Mouse (Mus musculus): ENCODE data around the gene Cptp.

Gene Cptp

DNA sequence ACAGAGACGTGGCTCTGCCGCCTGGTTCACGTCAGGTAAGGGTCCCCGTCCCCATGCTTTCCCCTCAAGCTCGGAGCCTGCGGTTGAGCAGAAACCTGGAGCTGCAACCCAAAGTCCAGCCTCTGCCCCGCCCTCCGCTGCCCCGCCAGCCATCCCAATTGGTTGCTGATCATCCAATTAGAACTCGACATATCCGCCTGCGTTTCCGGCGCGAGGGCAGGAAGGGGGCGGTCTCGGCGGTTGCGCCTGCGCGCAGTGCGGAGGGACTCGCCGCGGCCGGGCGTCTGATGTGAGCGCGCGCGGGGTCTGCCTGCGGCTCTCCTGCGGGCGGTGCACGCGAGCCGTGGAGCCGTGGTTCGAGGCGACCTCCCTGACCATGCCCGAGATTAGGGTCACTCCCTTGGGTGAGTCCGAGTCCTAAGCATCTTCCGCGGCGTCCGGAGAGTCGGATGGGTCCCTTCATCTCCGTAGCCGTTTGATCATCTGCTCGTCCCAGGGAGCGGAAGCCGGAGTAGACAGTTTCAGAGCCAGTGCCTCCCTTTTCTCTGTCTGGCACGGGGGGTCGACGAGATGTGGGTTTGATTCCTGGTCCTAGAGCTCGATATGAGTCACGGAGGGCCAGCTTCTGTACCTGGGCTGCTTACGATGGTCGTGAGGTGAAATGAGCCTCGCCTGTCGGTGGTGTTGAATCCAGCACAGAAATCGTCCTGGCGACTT lies at the start of gene Cptp, which contains the start of gene Ints11:
Gene Cptp, minus strand, starts transcription at position 124 of the 717 bp plus-strand sequence.
Gene Ints11, plus strand, starts transcription at position 230 of the 717 bp plus-strand sequence.
- DNase-seq (ENCODE audit: extremely low read depth, low read depth, low spot score), result no peak

DNA sequence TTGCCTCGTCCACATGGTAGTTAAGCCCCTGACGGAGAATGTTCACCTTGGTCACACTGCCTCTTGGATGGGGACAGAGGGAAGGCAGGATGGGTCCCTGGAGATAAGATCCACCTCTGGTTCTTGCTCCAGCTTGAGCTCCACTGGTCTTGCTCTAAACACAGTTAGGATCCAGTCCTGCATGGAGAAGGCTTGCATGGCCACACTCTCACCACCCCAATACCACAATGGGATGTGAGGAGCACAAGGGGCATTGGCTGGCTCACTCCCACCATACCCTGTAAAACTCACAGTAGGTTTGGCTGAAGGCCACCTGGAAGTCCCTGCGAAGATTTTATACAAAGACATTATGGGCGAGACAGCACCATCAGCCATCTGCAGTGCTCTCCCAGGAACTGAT lies 39.5 kb upstream of the Cptp start:
- DNase-seq (ENCODE audit: extremely low read depth, low read depth, low spot score), result no peak

DNA sequence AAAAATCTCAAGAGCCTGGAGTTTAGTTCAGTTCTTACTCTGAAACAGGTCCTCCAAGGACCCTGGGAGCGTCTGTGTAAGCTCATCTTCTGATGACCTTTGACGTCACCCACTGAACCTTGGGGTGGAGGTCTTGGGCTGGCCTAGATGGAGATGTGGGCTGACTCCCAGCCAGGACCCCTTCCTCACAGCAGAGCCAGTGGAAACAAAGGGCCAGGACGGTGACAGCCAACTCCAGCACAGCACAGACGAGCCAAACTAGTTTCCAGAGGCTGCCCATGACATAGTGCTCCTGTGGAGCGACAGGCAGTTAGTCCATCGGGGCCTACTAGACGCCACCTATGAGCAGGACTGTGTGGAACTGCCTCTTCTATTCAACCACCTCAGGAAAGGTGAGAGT lies 39.0 kb upstream of the Cptp start:
- no peak for DNase-seq (ENCODE audit: extremely low read depth, low read depth, low spot score)

DNA sequence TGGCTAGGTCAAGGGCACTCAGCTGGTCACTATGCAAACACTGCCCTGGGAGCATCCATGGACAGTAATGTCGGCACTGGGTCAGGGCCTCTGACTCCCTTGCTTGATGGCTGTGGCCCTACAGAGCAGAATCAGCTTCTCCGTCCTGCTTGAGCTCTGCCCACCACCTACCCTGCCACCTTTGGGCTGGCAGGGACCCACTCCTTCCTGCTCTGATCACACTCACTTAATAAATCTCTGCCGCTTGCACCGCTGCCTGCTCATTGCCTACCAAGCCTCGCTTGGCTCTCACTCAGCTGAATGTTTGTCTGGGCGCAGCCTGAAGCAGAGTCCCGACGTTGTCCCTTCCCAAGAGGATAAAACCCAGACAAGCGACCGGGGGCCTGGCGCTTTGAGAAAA lies 37.8 kb upstream of the Cptp start:
- DNase-seq (ENCODE audit: extremely low read depth, low read depth, low spot score), result no peak

DNA sequence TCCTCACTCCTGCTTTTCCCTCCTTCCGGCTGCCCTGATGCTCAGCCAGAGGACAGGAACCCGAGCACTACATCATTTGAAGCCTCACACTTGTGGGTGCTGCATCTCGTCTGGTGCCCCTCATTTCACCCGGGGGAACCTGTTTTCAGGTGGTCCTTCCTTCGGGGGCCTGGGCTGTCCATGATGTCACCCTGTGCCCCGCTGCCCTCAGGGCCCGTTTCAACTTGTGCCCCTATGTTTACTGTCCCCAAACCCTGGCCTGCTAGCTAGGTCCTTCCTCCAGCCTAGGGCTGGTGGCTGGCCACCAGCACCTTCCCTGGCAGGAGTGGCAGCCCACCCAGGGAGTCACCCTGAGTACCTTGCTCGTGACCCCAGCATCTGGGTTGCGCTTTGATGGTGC lies 36.9 kb upstream of the Cptp start:
- no peak for DNase-seq (ENCODE audit: extremely low read depth, low read depth, low spot score)

DNA sequence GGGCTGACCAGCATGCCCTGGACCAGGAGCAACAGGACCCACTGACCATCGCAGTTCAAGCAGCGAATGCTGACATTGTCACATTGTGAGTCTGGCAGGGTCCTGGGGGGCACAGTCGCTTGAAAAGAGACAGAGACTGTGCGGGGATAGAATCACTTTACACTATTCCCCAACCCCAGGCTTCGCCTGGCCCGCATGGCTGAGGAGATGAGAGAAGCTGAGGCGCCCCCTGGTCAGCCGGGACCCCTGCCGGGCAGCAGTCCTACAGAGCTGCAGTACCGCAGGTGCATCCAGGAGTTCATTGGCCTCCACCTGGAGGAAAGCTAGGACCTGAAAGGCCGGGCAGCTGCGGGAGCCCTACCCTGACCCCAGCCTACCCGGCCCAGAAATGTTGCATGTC lies 36.4 kb upstream of the Cptp start:
- no peak for DNase-seq (ENCODE audit: extremely low read depth, low read depth, low spot score)

DNA sequence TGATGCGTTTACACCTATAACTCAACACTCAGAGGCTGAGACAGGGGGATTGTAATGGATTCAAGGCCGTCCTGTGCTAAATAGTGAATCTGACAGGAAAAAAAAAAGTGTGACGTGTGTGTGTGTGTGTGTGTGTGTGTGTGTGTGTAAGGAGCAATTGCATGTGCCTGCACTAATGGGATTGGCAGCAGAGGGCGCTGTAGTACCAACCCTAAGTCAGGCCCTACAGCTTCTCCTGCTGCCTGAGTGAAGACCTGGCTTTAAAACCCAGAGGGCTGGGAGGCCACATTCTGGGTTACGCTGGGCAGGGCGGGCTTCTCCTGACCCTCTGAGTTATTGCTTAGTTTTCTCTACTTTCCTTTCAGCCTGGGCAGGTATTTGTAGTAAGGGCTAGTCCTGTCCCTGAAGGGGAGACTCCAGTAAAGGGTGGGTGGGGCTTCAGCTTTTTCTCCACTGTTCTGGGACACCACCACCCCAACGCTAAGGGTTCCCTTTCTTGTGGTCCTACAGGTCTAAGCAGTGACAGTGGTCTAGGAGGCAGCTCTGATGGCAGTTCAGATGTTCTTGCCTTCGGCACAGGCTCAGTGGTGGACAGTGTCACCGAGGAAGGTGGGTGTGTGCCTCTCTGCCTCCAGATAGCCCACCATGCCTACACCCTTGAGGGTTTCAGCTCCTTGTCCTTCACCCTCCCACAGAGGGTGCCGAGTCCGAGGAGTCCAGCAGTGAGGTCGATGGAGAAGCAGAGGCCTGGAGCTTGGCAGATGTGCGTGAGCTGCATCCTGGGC lies 35.3 kb upstream of the Cptp start:
- no peak for DNase-seq (ENCODE audit: extremely low read depth, low read depth, low spot score)

DNA sequence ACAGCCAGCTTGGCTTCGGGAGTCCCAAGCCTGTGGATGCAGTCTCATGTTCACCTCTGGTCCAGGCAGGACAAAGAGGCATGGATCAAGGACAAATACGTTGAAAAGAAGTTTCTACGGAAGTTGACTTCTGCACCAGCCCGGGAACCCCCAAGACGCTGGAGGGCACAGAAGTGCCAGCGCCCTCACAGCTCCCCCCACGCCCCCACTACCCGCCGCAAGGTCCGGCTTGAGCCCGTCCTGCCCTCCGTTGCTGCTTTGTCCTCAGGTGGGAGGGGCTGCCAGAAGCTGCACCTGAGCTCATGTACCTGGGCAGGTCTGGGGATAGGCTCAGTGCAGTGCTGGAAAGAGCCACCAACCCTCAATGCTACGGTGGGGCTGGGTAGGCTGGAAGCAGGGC lies 34.0 kb upstream of the Cptp start:
- DNase-seq (ENCODE audit: extremely low read depth, low read depth, low spot score), result no peak

DNA sequence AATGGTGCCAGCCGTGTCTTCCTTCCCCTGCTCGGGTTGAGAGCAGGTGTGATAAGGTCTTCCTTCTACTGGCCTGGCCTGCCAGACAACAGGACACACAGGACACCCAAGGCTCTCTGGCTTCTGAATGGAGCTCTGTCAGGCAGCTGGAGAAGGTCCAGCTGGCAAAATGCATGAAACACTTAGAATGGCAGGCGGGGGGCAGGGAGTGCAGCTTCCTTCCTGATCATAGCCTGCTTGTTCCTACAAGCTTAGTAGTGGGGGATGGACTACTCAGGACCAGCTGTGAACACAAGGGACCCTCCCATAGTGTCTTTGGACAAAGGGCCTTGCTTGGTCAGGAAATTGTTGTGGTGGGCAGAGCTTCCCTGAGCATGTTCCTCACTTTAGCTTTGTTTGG lies 32.0 kb upstream of the Cptp start:
- no peak for DNase-seq (ENCODE audit: extremely low read depth, low read depth, low spot score)

DNA sequence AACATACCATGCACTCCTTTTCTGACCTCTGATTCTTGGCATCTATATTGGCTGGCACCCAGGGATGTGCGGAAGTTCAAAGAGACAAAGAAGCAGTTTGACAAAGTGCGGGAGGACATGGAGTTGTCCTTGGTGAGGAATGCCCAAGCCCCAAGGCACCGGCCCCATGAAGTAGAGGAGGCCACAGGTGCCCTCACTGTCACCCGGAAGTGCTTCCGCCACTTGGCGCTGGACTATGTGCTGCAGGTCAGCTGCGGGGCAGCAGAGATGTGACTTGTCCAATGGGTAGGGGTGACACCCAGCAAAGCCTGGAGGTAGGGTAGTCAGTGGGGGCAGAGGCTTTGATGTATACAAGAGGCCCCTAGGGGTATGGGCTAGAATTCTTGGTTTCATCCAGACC lies 30.1 kb upstream of the Cptp start:
- DNase-seq (ENCODE audit: extremely low read depth, low read depth, low spot score), result no peak

DNA sequence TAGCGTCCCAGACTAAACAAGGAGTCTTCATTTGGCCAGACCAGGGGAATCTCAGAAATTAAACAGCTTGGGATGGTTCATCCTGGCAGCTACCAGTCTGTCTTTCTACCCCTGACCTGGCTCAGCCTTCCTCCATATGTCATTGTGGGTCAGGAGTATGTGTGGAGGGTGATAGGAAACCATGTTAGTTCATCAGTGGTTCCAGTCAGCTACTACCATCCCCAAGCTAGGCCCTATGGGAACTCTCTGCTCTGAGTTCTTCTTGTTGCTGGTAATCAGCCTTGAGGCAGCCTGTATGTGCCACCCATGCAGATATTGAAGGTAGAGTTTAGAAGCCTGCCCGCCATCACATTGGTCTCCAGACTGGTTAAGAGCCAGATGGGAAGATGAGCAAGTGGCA lies 29.1 kb upstream of the Cptp start:
- no peak for DNase-seq (ENCODE audit: extremely low read depth, low read depth, low spot score)

DNA sequence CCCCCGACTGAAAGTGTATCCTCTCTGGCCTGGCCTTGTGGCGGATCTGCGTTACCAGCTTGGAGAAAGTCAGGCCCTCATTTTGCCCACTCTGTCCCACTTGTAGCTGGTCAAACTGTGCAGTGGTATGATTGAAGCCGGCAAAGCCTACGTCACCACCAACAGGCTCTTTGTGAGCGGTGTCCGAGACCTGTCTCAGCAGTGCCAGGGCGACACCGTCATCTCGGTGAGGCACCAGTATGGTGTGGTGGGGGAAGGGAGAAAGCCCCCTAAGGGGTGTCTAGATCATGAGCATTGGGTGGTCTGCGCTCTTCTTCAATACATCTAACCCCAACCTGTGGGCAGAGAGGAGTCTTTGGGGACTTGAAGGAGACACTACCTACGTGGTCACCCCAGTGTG lies 27.2 kb upstream of the Cptp start:
- DNase-seq (ENCODE audit: extremely low read depth, low read depth, low spot score), result no peak

DNA sequence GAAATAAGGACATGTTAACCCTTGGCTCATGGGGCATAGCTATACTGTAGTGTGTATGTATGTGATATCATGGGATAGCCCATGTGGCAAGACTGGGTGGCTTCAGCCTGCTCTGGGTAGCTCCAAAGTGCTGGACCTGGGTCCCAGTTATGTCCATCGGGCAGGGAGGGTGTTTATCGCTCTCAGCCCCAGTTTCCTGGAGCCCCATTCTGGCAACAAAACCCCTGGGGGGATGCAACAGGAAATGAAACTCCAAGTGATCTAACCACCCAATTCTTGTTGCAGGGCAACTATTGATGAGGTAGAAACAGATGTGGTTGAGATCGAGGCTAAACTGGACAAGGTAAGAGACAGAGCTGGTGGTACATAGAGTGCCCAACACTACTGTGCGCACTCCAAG lies 26.6 kb upstream of the Cptp start:
- no peak for DNase-seq (ENCODE audit: extremely low read depth, low read depth, low spot score)

DNA sequence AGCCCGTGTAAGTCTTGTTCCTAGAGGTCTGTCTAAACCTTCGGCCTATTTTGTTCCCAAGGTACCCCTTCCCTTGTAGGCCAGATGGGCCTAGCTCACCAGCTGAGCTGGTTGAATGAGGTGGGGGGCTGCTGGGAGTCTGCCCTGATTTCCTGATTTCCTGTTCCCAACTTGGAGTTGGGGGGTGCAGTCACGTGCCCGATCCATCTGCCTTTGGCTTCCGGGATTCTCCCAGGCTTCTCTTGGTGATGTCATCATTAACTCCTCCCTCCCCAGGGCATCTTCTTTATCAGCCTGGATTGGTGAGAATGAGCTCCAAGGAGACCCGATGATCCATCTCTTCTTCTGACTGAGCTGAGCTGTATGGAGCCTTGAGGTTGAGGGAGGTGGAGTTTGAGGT lies 26.0 kb upstream of the Cptp start:
- no peak for DNase-seq (ENCODE audit: extremely low read depth, low read depth, low spot score)

DNA sequence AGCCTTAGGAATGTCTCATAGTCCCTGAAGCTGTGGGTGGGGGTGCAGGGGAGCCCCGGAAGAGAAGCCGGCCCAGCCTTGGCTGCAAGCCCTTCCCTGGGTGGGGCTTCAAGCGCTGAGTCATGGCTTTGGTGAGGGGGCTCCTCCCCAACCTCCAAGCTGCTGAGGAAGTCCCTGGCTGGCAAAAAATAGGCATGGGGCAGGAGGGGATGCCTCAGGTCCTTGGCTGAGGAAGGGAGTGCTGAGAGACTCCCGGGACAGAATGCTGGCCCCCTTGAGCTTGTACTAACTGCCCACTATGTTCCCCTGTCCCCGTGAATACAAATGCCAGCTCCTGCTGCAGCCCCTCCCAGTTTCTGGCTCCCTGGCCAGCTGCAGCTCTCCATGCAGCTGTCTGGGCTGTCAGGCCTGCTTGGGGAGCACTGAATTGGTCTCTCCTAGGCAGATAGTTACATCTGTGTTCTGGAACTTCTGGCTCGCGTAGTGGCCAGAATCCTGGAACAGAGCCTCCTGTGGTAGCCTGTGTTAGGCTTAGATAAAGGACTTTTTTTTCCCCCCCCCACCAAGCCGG lies 25.2 kb upstream of the Cptp start:
- no peak for DNase-seq (ENCODE audit: extremely low read depth, low read depth, low spot score)

DNA sequence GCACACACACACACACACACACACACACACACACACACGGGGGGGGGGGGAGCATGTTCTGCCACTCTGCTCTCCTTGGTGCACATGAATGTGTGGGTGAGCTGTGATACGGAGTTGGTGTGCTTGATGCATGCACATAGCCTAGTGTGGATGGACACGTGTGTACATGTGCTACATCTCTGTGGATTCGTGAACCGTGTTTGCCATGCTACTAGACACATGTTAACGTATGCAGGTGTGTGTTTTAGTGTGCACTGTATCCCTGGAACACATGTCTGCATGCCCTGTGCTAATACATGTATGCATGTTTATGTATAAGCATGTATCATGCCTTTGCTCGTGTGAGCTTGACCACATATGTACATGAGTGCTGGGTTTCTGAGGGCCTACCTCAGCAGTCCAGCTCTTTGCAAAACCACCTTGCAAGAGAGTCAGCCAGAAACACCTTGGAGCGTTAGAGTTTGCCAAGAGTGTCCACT lies 24.0 kb upstream of the Cptp start:
- no peak for DNase-seq (ENCODE audit: extremely low read depth, low read depth, low spot score)

DNA sequence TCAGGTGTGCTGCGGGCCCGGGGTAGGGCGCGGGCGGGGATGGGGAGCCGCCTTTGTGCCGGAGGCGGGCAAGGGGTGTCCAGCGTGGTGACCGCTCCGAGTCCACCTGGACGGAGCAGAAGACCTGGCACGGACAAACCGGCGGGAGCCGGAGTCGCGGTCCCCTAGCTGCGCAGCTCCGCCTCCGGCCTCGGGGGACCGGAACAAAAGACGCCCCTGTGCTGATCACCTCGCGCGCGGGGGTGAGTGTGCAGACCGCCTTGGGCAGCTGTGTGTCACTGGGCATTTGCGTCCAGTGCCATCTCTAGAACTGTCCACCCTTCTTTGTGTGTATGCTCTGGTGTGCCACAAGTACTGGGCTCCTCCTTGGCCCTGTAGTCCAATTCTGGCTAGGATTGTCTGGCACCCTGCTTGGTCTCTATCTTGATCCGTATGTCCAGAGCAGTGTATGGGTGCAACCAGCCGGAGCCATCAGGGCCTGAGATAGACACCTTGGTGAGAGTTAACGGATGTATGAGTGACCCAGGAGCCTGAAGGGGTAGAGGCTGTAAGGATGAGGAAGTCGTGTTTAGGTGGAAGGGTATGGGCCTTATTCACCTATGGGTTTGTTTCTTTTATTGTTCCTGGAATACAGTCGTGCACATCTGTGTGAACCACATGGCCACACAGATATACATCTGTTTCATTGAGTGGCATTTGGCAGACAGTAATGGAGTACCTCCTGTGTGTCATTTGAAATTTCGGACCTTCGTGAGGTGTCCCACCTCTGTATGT lies 23.4 kb upstream of the Cptp start:
- no peak for DNase-seq (ENCODE audit: extremely low read depth, low read depth, low spot score)

DNA sequence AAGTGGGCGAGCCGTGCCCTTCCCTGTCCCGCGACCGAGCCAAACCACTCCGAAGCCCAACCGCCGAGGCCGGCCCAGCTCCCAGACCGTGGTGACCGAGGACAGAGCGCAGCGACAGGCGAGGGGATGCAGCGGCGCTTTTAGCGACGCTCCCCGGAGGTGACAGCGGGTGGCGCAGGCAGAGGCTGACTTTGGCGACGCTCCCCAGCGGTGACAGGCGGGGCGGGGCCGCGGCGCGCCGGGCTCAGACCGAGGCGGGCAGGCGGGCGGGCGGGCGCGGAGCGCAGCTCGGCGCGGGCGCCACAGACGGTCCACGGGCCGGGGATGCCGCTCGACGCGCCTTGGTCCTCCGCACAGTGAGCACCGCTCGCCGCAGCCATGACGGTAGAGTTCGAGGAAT lies 22.8 kb upstream of the Cptp start:
- DNase-seq (ENCODE audit: extremely low read depth, low read depth, low spot score), result no peak

DNA sequence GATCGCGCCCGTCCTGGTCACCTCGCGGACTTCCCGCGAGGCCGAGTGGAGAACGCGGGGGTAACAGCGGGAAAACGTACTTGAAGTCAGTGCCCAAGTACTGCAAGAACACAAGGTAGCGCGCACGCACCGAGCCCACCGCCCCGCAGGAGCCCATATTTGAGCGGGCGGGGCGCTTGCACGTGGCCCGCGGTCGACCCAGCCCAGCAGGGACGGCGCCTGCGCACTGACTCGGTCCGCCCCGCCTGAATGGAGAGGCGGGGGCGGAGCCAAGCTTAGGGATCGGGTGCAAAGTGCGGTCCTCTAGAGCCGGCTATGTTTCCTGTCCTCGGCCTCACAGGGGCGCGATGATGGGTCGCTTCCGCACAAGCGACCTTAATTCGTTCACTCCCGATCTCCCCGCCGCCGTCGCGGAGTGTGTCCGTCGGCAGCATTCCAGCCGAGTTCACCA lies 22.3 kb upstream of the Cptp start, which contains the start of the genes Pusl1 and Acap3:
Gene Pusl1, minus strand, starts transcription at position 231 of the 451 bp plus-strand sequence.
Gene Acap3, plus strand, starts transcription at position 272 of the 451 bp plus-strand sequence.
- DNase-seq (ENCODE audit: extremely low read depth, low read depth, low spot score), result no peak

DNA sequence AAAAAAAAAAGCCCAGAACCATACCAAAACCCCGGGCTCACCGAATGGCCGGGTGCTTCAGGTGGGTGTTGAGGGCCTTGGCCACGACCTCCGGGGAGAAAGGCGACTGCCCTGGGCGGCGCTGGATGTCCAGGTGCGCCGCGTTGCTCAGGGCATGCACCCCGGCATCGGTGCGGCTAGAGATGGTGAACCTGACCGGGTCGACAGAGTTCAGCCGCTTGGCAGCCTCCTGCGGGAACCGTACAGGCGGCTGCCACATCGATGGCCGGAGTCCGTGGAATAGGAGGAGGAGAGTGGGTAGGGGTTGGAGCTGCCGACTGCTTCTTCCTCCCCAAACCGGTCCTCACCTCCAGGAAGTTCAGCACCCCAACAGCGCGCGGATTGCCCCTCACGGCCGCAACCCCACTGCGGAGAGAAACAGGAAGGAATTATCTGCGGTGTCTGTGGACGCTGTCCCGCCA lies 21.8 kb upstream of the Cptp start:
- DNase-seq (ENCODE audit: extremely low read depth, low read depth, low spot score), result no peak

DNA sequence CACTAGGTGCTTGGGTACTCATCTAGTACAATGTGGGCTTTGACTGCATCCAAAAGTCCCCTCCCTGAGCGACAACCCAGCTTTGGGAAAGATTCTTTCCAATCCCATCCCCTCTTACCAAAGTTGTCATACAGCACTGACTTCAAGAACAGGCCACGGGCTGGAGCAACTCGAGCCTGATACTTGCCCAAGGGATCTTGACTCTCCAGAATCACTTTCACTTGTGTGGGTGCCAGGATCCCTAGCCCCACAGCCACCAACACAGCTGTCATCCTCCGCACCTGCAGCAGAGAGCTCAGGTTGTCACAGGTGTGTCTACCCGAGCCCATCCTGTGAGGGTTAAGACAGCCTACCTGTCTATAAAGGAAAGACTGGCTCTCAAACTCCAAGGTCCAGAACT lies 20.1 kb upstream of the Cptp start:
- DNase-seq (ENCODE audit: extremely low read depth, low read depth, low spot score), result no peak

Data from fat pad, adult 2 months (tissue).